Mouse (Mus musculus) liver, adult 2 months (tissue): ENCODE data around the gene LTO1. TPM values are rescaled to one million over a fixed set of nuclear protein-coding genes. Genes with fewer than 3 reads are reported as not detected.

ENCODE experiments used
- DNase-seq: peaks from one replicate; pipeline ENCODE4 v3.0.0-alpha.2; 2011; ENCODE audit warnings: low read depth, low spot score; ENCODE audit errors: extremely low read depth
- H3K27ac ChIP-seq: fragments of 200-500 bp; replicated peaks from 2 replicates; pipeline ENCODE4 v1.5.1; 2012; ENCODE audit warnings: low read depth, mild to moderate bottlenecking, control low read depth, inconsistent platforms, low read length; ENCODE audit not compliant: insufficient read depth
- H3K27me3 ChIP-seq: fragments of 200-500 bp; 2 replicates; pipeline ENCODE4 v1.6.1; 2012; ENCODE audit warnings: mild to moderate bottlenecking, moderate library complexity, low read length, inconsistent platforms; ENCODE audit not compliant: control insufficient read depth, insufficient read depth
- H3K36me3 ChIP-seq: fragments of 200-500 bp; 2 replicates; pipeline ENCODE4 v1.6.1; 2012; ENCODE audit warnings: low read length, inconsistent platforms; ENCODE audit not compliant: control insufficient read depth, insufficient read depth
- H3K4me1 ChIP-seq: fragments of 200-500 bp; 2 replicates; pipeline ENCODE4 v1.6.1; 2011; ENCODE audit warnings: low read length; ENCODE audit not compliant: control insufficient read depth, insufficient read depth
- H3K4me3 ChIP-seq: fragments of 200-500 bp; 2 replicates; pipeline ENCODE4 v1.5.1; 2011; ENCODE audit warnings: low read depth, mild to moderate bottlenecking, control low read depth, low read length, moderate library complexity; ENCODE audit not compliant: insufficient read depth
- H3K79me2 ChIP-seq: fragments of 200-500 bp; 2 replicates; pipeline ENCODE4 v1.6.1; 2012; ENCODE audit warnings: inconsistent platforms, mild to moderate bottlenecking, low read length, moderate library complexity; ENCODE audit not compliant: control insufficient read depth, insufficient read depth
- H3K9ac ChIP-seq: fragments of 200-500 bp; 2 replicates; pipeline ENCODE4 v1.6.1; 2012; ENCODE audit warnings: low read depth, mild to moderate bottlenecking, control low read depth, inconsistent platforms, low read length
- CTCF ChIP-seq: fragments of 200-500 bp; IDR thresholded peaks from 2 replicates; pipeline ENCODE4 v1.5.1; 2011; ENCODE audit warnings: low read depth, low read length, control low read depth
- POLR2A ChIP-seq: fragments of 200-500 bp; IDR thresholded peaks from 2 replicates; pipeline ENCODE4 v1.6.1; 2011; ENCODE audit warnings: low read length, control low read depth; ENCODE audit not compliant: insufficient read depth; ENCODE audit errors: extremely low read depth
- WGBS: fragments of 180-500 bp; shearing (Covaris S2); methylation state at CpG from one replicate; pipeline ENCODE4 v1.1.7; 2018; 5-methylcytosine and 5-hydroxymethylcytosine counted together
- polyA plus RNA-seq: library from polyadenylated mRNA; depleted of rRNA; stranded (reverse); fragments of >200 nt; gene quantifications from 2 replicates; pipeline ENCODE4 v1.2.3, GENCODE M21; 2012; rRNA removed
- total RNA-seq: library from RNA; depleted of rRNA; stranded (reverse); fragments of >200 nt; gene quantifications from 2 replicates; pipeline ENCODE4 v1.2.3, GENCODE M21; 2014; rRNA removed

The LTO1 gene
- total and polyA plus RNA-seq, 2 experiments = 8.9 to 11.2 TPM

DNA sequence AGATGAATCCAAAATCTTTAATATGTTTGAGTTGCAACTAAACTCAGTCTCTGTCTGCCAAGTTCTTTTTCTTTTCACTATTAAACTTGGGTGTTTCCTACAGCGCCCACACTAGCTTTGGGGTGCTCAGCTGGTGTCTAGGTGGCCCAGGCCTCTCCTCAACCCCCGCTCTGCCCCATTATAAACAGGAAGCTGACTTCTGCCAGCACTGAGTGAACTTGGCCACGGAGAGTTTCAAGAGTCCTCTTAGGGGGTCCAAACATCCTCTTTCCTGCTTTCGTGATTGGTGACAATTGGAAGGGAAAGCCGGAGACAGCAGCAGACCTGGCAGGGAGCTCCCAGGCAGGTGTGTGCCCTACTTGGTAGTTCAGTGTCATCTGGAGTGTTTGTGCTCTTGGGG is 64.9 kb downstream of the LTO1 start:
- no peak for DNase-seq
- H3K9ac ChIP-seq = no peak overlapping the region
- H3K27me3 ChIP-seq = no peaks in the 10 kb centered on the region
- no peak overlapping the region for H3K4me3 ChIP-seq
- 79% methylated on average over 5 of the region's 5 CpGs for WGBS
- H3K27ac ChIP-seq = no peak overlapping the region
- H3K79me2 ChIP-seq = no peaks in the 10 kb centered on the region
- no peak for TF ChIP-seq CTCF
- no peak for TF ChIP-seq POLR2A
- no peaks in the 10 kb centered on the region for H3K36me3 ChIP-seq
- H3K4me1 ChIP-seq = no peaks in the 10 kb centered on the region

Other genes with a start within 250 kb of the LTO1 start
- gene Ano1, start 163.1 kb upstream of the LTO1 start, total RNA-seq = 1.9 and 2.4 TPM in 2 replicates
- 0.97 and 1.6 TPM in 2 replicates for gene Ano1, start 163.1 kb upstream of the LTO1 start, polyA plus RNA-seq
- gene Fgf3, start 77.0 kb upstream of the LTO1 start, total RNA-seq = not detected in 2 replicates
- gene Fgf3, start 77.0 kb upstream of the LTO1 start, polyA plus RNA-seq = 0.04 TPM in 1 of 2 replicates, not detected in the other
- not detected in 2 replicates for gene Fgf4, start 67.7 kb upstream of the LTO1 start, total RNA-seq
- not detected in 2 replicates for gene Fgf4, start 67.7 kb upstream of the LTO1 start, polyA plus RNA-seq
- not detected in 2 replicates for gene Fgf15, start 18.6 kb upstream of the LTO1 start, total RNA-seq
- not detected in 2 replicates for gene Fgf15, start 18.6 kb upstream of the LTO1 start, polyA plus RNA-seq
- 42.5 and 49.3 TPM in 2 replicates for gene Ccnd1, start 24.8 kb downstream of the LTO1 start, total RNA-seq
- 36.4 and 55.0 TPM in 2 replicates for gene Ccnd1, start 24.8 kb downstream of the LTO1 start, polyA plus RNA-seq